Mouse (Mus musculus) stomach, embryonic 14.5 days (tissue): ENCODE data around the gene Mylpf. TPM values are rescaled to one million over a fixed set of nuclear protein-coding genes. Genes with fewer than 3 reads are reported as not detected.

Source experiments
- ATAC-seq: fragments of 200-750 bp; cut with Nextera tagmentation; 2 replicates; pipeline ENCODE4 v1.8.0; 2017; ENCODE audit warnings: low read depth, moderate TSS enrichment; ENCODE audit not compliant: insufficient number of reproducible peaks, insufficient read depth, low FRiP score
- H3K27ac ChIP-seq: fragments of 300-500 bp; sonication (generic); 2 replicates; pipeline ENCODE4 v1.5.1; 2014; ENCODE audit warnings: mild to moderate bottlenecking, low read length, moderate library complexity, mixed read lengths
- H3K27me3 ChIP-seq: fragments of 300-500 bp; sonication (generic); 2 replicates; pipeline ENCODE4 v1.6.1; 2014; ENCODE audit warnings: low read length, control low read depth, mixed read lengths; ENCODE audit not compliant: control insufficient read depth, insufficient read depth
- H3K36me3 ChIP-seq: fragments of 300-500 bp; sonication (generic); 2 replicates; pipeline ENCODE4 v1.6.1; 2014; ENCODE audit warnings: mild to moderate bottlenecking, control low read depth, low read length, moderate library complexity, mixed read lengths; ENCODE audit not compliant: control insufficient read depth, insufficient read depth
- H3K4me1 ChIP-seq: fragments of 300-500 bp; sonication (generic); 2 replicates; pipeline ENCODE4 v1.6.1; 2014; ENCODE audit warnings: low read length, control low read depth, mixed read lengths; ENCODE audit not compliant: control insufficient read depth, insufficient read depth
- H3K4me2 ChIP-seq: fragments of 300-500 bp; sonication (generic); replicated peaks from 2 replicates; pipeline ENCODE4 v1.6.1; 2014; ENCODE audit warnings: low read depth, low read length, control low read depth
- H3K4me3 ChIP-seq: fragments of 300-500 bp; sonication (generic); 2 replicates; pipeline ENCODE4 v1.5.1; 2014; ENCODE audit warnings: low read depth, low read length, control low read depth
- H3K9ac ChIP-seq: fragments of 300-500 bp; sonication (generic); replicated peaks from 2 replicates; pipeline ENCODE4 v1.6.1; 2014; ENCODE audit warnings: low read depth, mild to moderate bottlenecking, control low read depth, low read length, moderate library complexity, mixed read lengths
- H3K9me3 ChIP-seq: fragments of 300-500 bp; sonication (generic); 2 replicates; pipeline ENCODE4 v1.6.1; 2016; ENCODE audit warnings: low read depth, low read length, control low read depth; ENCODE audit not compliant: control insufficient read depth
- WGBS: fragments of 180-500 bp; shearing (Covaris S2); extraction: QIAGEN DNeasy Blood & Tissue Kit; methylation state at CpG from one replicate; pipeline ENCODE4 v1.1.7; 2014; 5-methylcytosine and 5-hydroxymethylcytosine counted together
- polyA plus RNA-seq: library from polyadenylated mRNA; unstranded; fragments of >200 nt; fragmentation: Nextera tagmentation; extraction: Ambion mirVana; gene quantifications from 2 replicates; pipeline ENCODE4 v1.2.1, GENCODE M21; 2014

The Mylpf gene
- polyA plus RNA-seq, 1 experiment from 2014 or later = 9.7 TPM

GRCm38 (mm10) chr7:127210266-127210665, 1.6 kb downstream of the Mylpf start:
- ATAC-seq = no peak
- 93% methylated on average over 4 of the region's 4 CpGs for WGBS
- Histone ChIP-seq H3K4me1 (peaks cover 8% of the 10 kb centered on the region), H3K27me3 (no peaks in the 10 kb centered on the region), H3K27ac (no peak overlapping the region), H3K4me3 (no peak overlapping the region), H3K9ac (no peak overlapping the region), H3K36me3 (no peaks in the 10 kb centered on the region; the same call in 1 of the 2 replicates), H3K4me2 (no peak overlapping the region), H3K9me3 (no peaks in the 10 kb centered on the region)

DNA sequence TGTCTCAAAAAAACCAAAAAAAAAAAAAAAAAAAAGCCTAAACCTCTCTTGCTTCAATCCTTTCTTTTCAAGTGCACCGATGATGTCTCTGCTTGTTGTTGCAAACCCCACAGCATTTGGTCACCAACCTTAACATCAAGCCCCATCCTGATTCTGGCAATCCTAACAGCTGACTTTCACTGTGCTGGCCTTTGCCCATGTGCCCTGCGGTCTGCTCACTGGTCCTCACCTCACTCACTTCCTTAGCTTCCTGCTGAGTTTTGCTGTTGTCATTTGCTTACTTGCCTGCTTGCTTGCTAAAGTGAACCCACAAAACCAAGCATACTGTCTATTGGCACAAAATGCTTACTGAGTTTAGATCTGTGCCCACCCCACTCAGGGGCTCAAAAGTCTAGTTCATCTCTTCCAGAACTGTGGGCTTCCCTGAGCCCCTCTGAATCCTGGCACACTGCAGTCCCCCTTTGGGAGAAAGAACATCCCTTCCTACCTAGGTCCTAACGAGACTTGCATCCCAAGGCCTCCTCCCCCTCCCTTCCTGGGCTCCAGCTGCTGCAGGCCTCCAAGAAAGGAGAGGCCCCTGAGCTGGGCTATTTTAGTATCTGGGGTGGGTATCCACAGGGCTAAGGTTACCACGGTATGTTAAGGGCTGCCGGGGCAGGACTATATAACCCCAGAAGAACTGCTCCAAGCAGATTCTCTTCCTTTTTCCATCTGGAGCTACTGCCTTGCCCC, 2.5 kb downstream of the Mylpf start:
- no peak overlapping the region for H3K4me2 ChIP-seq
- ATAC-seq = no peak
- H3K27ac ChIP-seq = no peak overlapping the region
- H3K27me3 ChIP-seq = no peaks in the 10 kb centered on the region
- no peaks in the 10 kb centered on the region for H3K9me3 ChIP-seq
- no peaks in the 10 kb centered on the region for H3K36me3 ChIP-seq
- no peak overlapping the region for H3K9ac ChIP-seq
- no peak overlapping the region for H3K4me3 ChIP-seq
- peaks cover 6% of the 10 kb centered on the region for H3K4me1 ChIP-seq
- WGBS = 74% methylated on average over 5 of the region's 5 CpGs

DNA sequence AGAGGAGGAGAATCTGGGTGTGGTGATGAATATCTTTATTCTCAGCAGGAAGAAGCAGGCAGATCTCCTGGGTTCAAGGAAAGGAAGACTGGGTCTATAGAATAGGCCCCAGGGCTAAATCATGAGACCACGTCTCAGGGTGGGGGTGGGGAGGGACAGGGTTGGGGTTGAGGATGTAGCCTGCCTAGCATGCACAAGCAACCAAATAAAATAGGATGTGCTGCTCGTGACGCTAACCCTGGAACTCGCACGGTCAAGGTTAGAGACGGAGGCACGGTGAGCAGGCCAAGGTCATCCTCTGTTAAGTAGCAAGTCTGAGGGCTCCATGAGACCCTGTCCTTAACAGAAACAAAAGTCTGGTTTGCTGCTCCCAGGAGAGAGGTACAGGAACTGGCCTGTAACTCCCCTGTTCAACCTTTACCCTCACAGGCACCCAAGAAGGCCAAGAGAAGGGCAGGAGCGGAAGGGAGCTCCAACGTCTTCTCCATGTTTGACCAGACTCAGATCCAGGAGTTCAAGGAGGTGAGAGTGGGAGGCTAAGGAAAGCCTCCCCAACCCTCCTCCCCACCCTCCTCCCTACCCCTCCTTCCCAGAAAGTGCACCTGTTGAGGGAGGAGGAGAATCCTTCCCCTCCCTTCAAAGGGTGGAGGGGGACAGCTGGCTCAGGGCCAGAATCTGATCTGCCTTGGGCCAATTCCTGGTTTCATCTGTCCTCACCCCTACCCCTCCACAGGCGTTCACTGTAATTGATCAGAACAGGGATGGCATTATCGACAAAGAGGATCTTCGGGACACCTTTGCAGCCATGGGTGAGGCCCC, 4.0 kb downstream of the Mylpf start:
- WGBS = 91% methylated on average over 12 of the region's 12 CpGs
- Histone ChIP-seq H3K27me3 (no peaks in the 10 kb centered on the region), H3K36me3 (no peaks in the 10 kb centered on the region), H3K9me3 (no peaks in the 10 kb centered on the region), H3K4me2 (no peak overlapping the region), H3K4me1 (no peaks in the 10 kb centered on the region; the same call in 1 of the 2 replicates), H3K9ac (no peak overlapping the region), H3K4me3 (no peak overlapping the region), H3K27ac (no peak overlapping the region)
- no peak for ATAC-seq

GRCm38 (mm10) chr7:127213485-127213884, 4.8 kb downstream of the Mylpf start:
- Histone ChIP-seq H3K27me3 (no peaks in the 10 kb centered on the region), H3K9me3 (no peaks in the 10 kb centered on the region), H3K4me2 (no peak overlapping the region), H3K9ac (no peak overlapping the region), H3K4me3 (no peak overlapping the region), H3K4me1 (no peaks in the 10 kb centered on the region; the same call in 1 of the 2 replicates), H3K36me3 (no peaks in the 10 kb centered on the region), H3K27ac (no peak overlapping the region)
- 43% methylated on average over 7 of the region's 7 CpGs for WGBS
- ATAC-seq = no peak

DNA sequence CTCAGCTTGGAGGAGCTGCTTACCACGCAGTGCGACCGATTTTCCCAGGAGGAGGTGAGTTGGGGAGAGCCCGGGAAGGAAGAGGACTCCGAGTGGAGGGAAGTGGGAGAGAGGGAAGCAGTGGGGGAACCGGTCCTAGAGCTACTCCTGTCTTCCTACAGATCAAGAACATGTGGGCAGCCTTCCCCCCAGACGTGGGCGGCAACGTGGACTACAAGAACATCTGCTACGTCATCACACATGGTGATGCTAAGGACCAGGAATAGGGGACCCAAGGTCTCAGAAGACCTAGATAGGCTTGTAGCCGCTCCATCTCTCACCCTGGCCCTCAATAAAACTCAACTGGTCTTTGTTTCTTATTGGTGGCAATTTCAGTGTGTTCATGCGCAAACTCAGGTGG, 5.2 kb downstream of the Mylpf start:
- Histone ChIP-seq H3K9ac (no peak overlapping the region), H3K36me3 (no peaks in the 10 kb centered on the region), H3K27me3 (no peaks in the 10 kb centered on the region), H3K27ac (no peak overlapping the region), H3K9me3 (no peaks in the 10 kb centered on the region), H3K4me1 (no peaks in the 10 kb centered on the region; the same call in 1 of the 2 replicates), H3K4me3 (no peak overlapping the region), H3K4me2 (no peak overlapping the region)
- WGBS = 58% methylated on average over 12 of the region's 12 CpGs
- ATAC-seq = no peak

- Histone ChIP-seq H3K4me2 (peak overlapping the region; percentile 41), H3K4me1 (no peaks in the 10 kb centered on the region; the same call in 1 of the 2 replicates), H3K4me3 (peak overlapping the region; percentile 19; the same call in 1 of the 2 replicates), H3K9me3 (no peaks in the 10 kb centered on the region), H3K9ac (no peak overlapping the region; the same call in 1 of the 2 replicates), H3K36me3 (no peaks in the 10 kb centered on the region), H3K27me3 (no peaks in the 10 kb centered on the region), H3K27ac (no peak overlapping the region; the same call in 1 of the 2 replicates)
- ATAC-seq = no peak
- 34% methylated on average over 21 of the region's 21 CpGs for WGBS
Measured at GRCm38 (mm10) chr7:127214521-127214920, 5.8 kb downstream of the Mylpf start.

DNA sequence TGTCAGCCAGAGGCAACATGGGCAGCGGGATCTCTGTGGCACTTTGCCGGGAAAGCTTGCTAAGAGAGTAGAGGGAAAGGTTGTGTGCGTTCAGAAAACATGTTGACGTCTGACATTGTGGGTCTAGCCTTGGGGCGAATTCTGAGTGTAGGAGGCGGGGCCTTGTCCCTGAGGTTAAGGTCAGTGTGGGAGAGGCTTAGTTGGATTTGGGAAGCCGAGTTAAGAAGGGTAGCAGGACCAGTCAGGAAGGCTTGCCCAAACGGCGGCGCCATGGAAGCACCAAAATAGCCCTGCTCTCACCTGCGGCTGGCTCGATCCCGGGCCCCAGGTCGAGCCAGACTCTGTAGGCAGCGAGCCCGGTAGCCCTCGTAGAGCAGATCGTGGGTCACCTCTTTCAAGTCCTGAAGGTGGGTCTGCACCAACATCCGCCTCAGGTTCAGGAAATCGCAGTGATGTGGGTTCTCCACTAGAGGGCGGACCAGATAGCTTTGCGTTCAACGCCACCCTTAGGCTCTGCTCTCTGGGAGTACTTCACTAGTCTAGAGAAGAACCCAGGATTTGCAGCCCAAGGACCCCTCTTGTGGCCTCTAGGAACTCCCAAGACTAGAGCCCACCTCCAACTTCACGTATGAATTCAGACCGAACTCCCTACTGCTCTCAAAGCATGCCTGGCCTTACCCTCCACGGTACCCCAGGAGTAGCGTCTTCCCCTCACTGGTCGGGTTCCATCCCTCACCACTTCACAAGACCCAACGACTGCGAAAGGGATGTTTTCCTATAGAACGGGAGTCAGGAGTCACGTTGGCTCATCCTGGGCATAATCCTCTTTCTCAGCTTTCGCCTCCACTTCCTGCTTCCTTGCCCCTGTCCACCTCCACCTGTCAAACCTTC, 6.5 kb downstream of the Mylpf start:
- Histone ChIP-seq H3K27ac (no peak overlapping the region; the same call in 1 of the 2 replicates), H3K4me1 (no peaks in the 10 kb centered on the region; the same call in 1 of the 2 replicates), H3K27me3 (no peaks in the 10 kb centered on the region), H3K4me3 (peak overlapping the region; percentile 19), H3K4me2 (peak overlapping the region; percentile 41), H3K9ac (no peak overlapping the region; the same call in 1 of the 2 replicates), H3K36me3 (no peaks in the 10 kb centered on the region), H3K9me3 (no peaks in the 10 kb centered on the region)
- WGBS = 22% methylated on average over 33 of the region's 33 CpGs
- ATAC-seq = peak; percentile 16; the same call in 1 of the 2 replicates

DNA sequence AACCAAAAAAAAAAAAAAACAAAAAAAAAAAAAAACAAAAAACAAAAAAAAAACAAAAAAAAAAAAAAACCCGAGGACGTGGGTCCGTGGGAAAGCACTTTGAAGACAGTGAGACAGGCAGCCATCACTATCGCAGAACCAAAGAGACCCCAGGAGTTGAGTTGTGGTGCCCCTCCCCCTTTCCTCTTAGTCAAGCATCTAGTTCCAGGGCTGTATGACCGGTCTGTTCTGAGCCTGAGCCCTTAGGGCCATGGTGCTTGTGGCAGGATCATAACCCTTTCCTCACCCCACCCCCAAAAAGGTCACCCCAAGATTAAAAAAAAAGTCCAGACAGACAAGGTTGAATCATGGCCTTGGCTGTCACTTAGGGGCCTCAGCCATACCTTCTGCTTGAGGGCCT, 7.6 kb downstream of the Mylpf start:
- Histone ChIP-seq H3K4me3 (no peak overlapping the region), H3K36me3 (no peaks in the 10 kb centered on the region)
- 89% methylated on average over 5 of the region's 5 CpGs for WGBS

More for the DNA sequence above, 7.6 kb downstream of the Mylpf start:
- no peaks in the 10 kb centered on the region for H3K27me3 ChIP-seq
- no peak overlapping the region for H3K4me2 ChIP-seq
- H3K9me3 ChIP-seq = no peaks in the 10 kb centered on the region
- no peak overlapping the region for H3K27ac ChIP-seq
- no peak for ATAC-seq
- no peak overlapping the region for H3K9ac ChIP-seq
- H3K4me1 ChIP-seq = no peaks in the 10 kb centered on the region; the same call in 1 of the 2 replicates
